Mouse (Mus musculus): ENCODE measurements around the gene Kif21a. TPM values are rescaled to one million over a fixed set of nuclear protein-coding genes. Genes with fewer than 3 reads are reported as not detected.

The Kif21a gene
- total and polyA plus RNA-seq, 3 experiments: not detected

DNA sequence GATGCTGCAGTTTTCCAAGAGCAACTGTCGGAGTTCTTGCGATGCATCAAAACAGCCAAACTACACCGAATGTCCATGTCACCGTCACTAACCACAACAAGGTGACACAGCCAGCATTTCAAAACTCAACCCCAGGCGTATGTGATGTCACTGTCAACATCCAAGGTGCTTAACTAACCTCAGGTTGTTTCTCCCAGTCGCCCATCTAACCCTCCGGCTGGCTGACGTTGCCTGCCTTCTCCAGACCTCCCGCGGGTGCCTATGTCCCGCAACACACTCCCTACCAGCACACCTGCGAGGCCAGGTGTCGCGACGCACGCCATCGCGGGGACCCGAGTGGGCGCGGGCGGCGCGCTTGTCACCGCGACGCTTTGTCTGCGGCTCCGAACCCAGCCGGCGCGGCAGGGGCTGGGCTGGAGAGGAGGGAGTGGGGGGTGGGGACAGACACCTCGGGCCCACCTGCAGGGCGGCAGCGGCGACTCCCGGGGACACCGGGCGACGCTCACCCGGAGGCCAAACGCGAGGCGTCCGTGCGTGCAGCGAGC lies 725 bp downstream of the Kif21a start:
- H3K4me3 ChIP-seq (ENCODE audit: control insufficient read depth in 1 of 2, insufficient read depth in 1 of 2, low read depth in 2 of 2, low read length in 2 of 2): no peak overlapping the region
- H3K27ac ChIP-seq (ENCODE audit: control insufficient read depth, low read depth, low read length): no peak overlapping the region
- H3K4me1 ChIP-seq (ENCODE audit: control insufficient read depth in 1 of 2, insufficient read depth in 2 of 2, low read length in 2 of 2): no peaks in the 10 kb centered on the region
- no peaks in the 10 kb centered on the region for H3K27me3 ChIP-seq (ENCODE audit: control insufficient read depth in 1 of 2, insufficient read depth in 2 of 2, low read length in 2 of 2)
- H3K9ac ChIP-seq (ENCODE audit: control insufficient read depth, low read depth, low read length, poor library complexity, severe bottlenecking): no peak overlapping the region
- no peak for DNase-seq (ENCODE audit: low read depth, low spot score)
- no peaks in the 10 kb centered on the region for H3K36me3 ChIP-seq (ENCODE audit: control insufficient read depth in 1 of 2, insufficient read depth in 2 of 2, low read length in 2 of 2)
- no peaks in the 10 kb centered on the region for H3K79me2 ChIP-seq (ENCODE audit: control insufficient read depth, insufficient read depth, low read length, poor library complexity)
- no peak for TF ChIP-seq ZKSCAN1 (IDR thresholded peaks at IDR 0.05; ENCODE audit: low read depth, low read length)
- TF ChIP-seq ZMIZ1 (IDR thresholded peaks at IDR 0.05; ENCODE audit: low read depth, low read length): no peak
- no peak for TF ChIP-seq ETS1 (IDR thresholded peaks at IDR 0.05; ENCODE audit: low read depth, low read length)
- no peak for TF ChIP-seq NRF1 (IDR thresholded peaks at IDR 0.05; ENCODE audit: insufficient read depth, low read depth, low read length, poor library complexity, severe bottlenecking)
- no peak for TF ChIP-seq POLR2AphosphoS2 (IDR thresholded peaks at IDR 0.05; ENCODE audit: low read length)
- no peak for TF ChIP-seq ZNF384 (IDR thresholded peaks at IDR 0.05; ENCODE audit: low read depth, low read length)
- TF ChIP-seq EP300 (IDR thresholded peaks at IDR 0.05; ENCODE audit: low read depth in 1 of 2, low read length in 2 of 2): no peak
- TF ChIP-seq GABPA (IDR thresholded peaks at IDR 0.05; ENCODE audit: low read depth, low read length): no peak
- no peak for TF ChIP-seq SMC3 (IDR thresholded peaks at IDR 0.05; ENCODE audit: low read depth, low read length)
- no peak for TF ChIP-seq GATA1 (IDR thresholded peaks at IDR 0.05; ENCODE audit: low read depth, low read length)
- no peak for TF ChIP-seq MXI1 (IDR thresholded peaks at IDR 0.05; ENCODE audit: low read depth, low read length)
- TF ChIP-seq USF1 (IDR thresholded peaks at IDR 0.05; ENCODE audit: low read depth, low read length): no peak
- no peak for TF ChIP-seq CTCF (IDR thresholded peaks at IDR 0.05 in 2 of 3, conservative IDR thresholded peaks at IDR 0.05 in 1 of 3; ENCODE audit: control insufficient read depth in 1 of 3, insufficient read depth in 1 of 3, low read depth in 2 of 3, low read length in 3 of 3, poor library complexity in 1 of 3, severe bottlenecking in 1 of 3)
- no peaks in the 10 kb centered on the region for H3K9me3 ChIP-seq (replicated peaks; ENCODE audit: insufficient read depth, low read length)

- H3K36me3 ChIP-seq (ENCODE audit: control insufficient read depth in 1 of 2, insufficient read depth in 2 of 2, low read length in 2 of 2): no peaks in the 10 kb centered on the region
- H3K79me2 ChIP-seq (ENCODE audit: control insufficient read depth, insufficient read depth, low read length, poor library complexity): no peaks in the 10 kb centered on the region
- H3K27me3 ChIP-seq (ENCODE audit: control insufficient read depth in 1 of 2, insufficient read depth in 2 of 2, low read length in 2 of 2): no peaks in the 10 kb centered on the region
- no peaks in the 10 kb centered on the region for H3K9me3 ChIP-seq (replicated peaks; ENCODE audit: insufficient read depth, low read length)
- no peak overlapping the region for H3K4me3 ChIP-seq (ENCODE audit: control insufficient read depth in 1 of 2, insufficient read depth in 1 of 2, low read depth in 2 of 2, low read length in 2 of 2)
- no peak overlapping the region for H3K9ac ChIP-seq (ENCODE audit: control insufficient read depth, low read depth, low read length, poor library complexity, severe bottlenecking)
- TF ChIP-seq TAL1 (IDR thresholded peaks at IDR 0.05; ENCODE audit: low read length) (no peak), ETS1 (IDR thresholded peaks at IDR 0.05; ENCODE audit: low read depth, low read length) (no peak)
- H3K4me1 ChIP-seq (ENCODE audit: control insufficient read depth in 1 of 2, insufficient read depth in 2 of 2, low read length in 2 of 2): no peaks in the 10 kb centered on the region
- no peak overlapping the region for H3K27ac ChIP-seq (ENCODE audit: control insufficient read depth, low read depth, low read length)
- no peak for DNase-seq (ENCODE audit: low read depth, low spot score)
Observed at GRCm38 (mm10) chr15:91047627-91048026, 2.1 kb downstream of the Kif21a start.

DNA sequence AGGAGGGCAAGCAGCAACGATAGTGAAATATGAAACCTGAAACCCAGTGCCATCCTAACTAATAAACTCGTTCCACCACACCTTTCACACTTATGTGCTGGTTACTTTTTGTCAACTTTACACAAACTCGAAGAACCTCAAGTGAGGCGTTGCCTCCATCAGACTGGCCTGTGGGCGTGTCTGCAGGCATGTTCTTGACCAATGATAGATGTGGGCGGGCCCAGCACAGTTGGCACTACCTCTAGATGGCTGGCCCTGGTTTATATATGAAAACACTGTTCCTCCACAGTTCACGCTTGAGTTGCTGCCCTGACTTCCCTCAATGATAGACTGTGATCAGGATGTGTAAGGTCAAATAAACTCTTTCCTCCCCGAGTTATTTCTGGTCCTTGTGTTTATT lies 3.2 kb downstream of the Kif21a start:
- H3K27me3 ChIP-seq (ENCODE audit: control insufficient read depth in 1 of 2, insufficient read depth in 2 of 2, low read length in 2 of 2): no peaks in the 10 kb centered on the region
- H3K4me3 ChIP-seq (ENCODE audit: control insufficient read depth in 1 of 2, insufficient read depth in 1 of 2, low read depth in 2 of 2, low read length in 2 of 2): no peak overlapping the region
- H3K27ac ChIP-seq (ENCODE audit: control insufficient read depth, low read depth, low read length): no peak overlapping the region
- H3K9me3 ChIP-seq (replicated peaks; ENCODE audit: insufficient read depth, low read length): no peaks in the 10 kb centered on the region
- H3K9ac ChIP-seq (ENCODE audit: control insufficient read depth, low read depth, low read length, poor library complexity, severe bottlenecking): no peak overlapping the region
- no peaks in the 10 kb centered on the region for H3K4me1 ChIP-seq (ENCODE audit: control insufficient read depth in 1 of 2, insufficient read depth in 2 of 2, low read length in 2 of 2)
- H3K36me3 ChIP-seq (ENCODE audit: control insufficient read depth in 1 of 2, insufficient read depth in 2 of 2, low read length in 2 of 2): no peaks in the 10 kb centered on the region
- H3K79me2 ChIP-seq (ENCODE audit: control insufficient read depth, insufficient read depth, low read length, poor library complexity): no peaks in the 10 kb centered on the region
- no peak for DNase-seq (ENCODE audit: low read depth, low spot score)
- TF ChIP-seq CHD1 (IDR thresholded peaks at IDR 0.05; ENCODE audit: low read depth, low read length) (no peak), ZC3H11A (IDR thresholded peaks at IDR 0.05; ENCODE audit: low read depth, low read length) (no peak), SMC3 (IDR thresholded peaks at IDR 0.05; ENCODE audit: low read depth, low read length) (no peak), BHLHE40 (IDR thresholded peaks at IDR 0.05; ENCODE audit: borderline replicate concordance, low read depth, low read length) (no peak), HCFC1 (IDR thresholded peaks at IDR 0.05; ENCODE audit: low read depth, low read length) (no peak), MXI1 (IDR thresholded peaks at IDR 0.05; ENCODE audit: low read depth, low read length) (no peak), ELF1 (IDR thresholded peaks at IDR 0.05; ENCODE audit: low read depth, low read length) (no peak), TAL1 (IDR thresholded peaks at IDR 0.05; ENCODE audit: low read length) (no peak), MAZ (IDR thresholded peaks at IDR 0.05; ENCODE audit: low read depth, low read length) (no peak), MYB (IDR thresholded peaks at IDR 0.05; ENCODE audit: low read depth, low read length) (no peak), EP300 (IDR thresholded peaks at IDR 0.05; ENCODE audit: low read depth in 1 of 2, low read length in 2 of 2) (no peak), GABPA (IDR thresholded peaks at IDR 0.05; ENCODE audit: low read depth, low read length) (no peak), SIN3A (IDR thresholded peaks at IDR 0.05; ENCODE audit: low read length) (no peak), KAT2A (conservative IDR thresholded peaks at IDR 0.05; ENCODE audit: low read depth, low read length) (no peak), UBTF (IDR thresholded peaks at IDR 0.05; ENCODE audit: borderline replicate concordance, insufficient read depth, low read depth, low read length) (no peak), TCF12 (IDR thresholded peaks at IDR 0.05; ENCODE audit: low read depth, low read length) (no peak), POLR2AphosphoS5 (IDR thresholded peaks at IDR 0.05; ENCODE audit: borderline replicate concordance, low read depth, low read length) (no peak)
